Mouse (Mus musculus): ENCODE results near the gene Sipa1.

DNA sequence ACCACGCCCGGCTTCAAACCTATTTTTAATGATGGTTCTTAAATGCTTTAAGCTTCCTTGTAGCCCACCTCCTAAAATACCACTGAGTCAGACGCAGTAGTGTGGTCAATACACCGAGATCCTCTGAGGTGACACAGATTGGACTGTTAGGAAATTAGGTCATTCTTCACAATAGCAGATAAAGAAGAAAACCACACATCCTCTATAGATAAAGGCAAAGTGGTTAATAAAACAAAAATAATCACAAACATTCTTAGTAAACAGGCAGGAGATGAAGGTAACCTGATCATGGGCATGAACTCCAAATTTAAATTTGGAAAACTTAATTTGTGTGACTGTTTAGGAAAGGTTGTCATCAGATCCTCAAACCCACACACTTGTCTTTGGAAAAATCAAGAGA is 43.5 kb downstream of the Sipa1 start:
- TF ChIP-seq CTCF (IDR thresholded peaks at IDR 0.05; ENCODE audit: control insufficient read depth, insufficient read depth, insufficient replicate concordance, low read depth, low read length): no peak
- TF ChIP-seq POLR2A (IDR thresholded peaks at IDR 0.05; ENCODE audit: control insufficient read depth, low read depth, low read length): no peak

All from testis, adult 2 months (tissue).